Mouse (Mus musculus) naive thymus-derived CD4-positive, alpha-beta T cell, adult 5 months (primary cell): ENCODE measurements around the gene Olfr1388. TPM values are rescaled to one million over a fixed set of nuclear protein-coding genes. Genes with fewer than 3 reads are reported as not detected.

Source experiments
- polyA plus RNA-seq: library from polyadenylated mRNA; unstranded; fragments of 100-300 nt; shearing (Covaris generic); gene quantifications from one replicate; pipeline ENCODE4 v1.2.1, GENCODE M21; 2017

Gene Olfr1388
- polyA plus RNA-seq, result 0.15 TPM

DNA sequence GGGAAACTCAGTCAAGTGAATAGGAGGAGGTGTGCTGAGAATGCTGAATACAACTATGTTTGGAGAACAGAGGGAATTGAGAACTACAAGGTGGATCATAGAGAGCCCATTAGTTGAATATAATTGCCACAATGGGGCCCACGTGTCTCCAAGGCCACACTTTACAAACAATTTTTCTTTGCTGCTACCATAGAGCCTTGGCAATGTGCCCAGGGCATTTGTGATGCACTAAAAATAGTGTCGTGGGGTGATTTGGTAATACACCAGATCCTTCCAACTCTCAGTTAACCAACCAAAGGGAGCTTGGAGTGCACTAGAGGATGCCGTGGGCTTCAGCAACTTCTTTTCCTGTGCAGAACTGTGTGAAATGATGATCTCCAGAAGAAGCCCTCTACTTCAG lies at the start of gene Olfr1388:
Gene Olfr1388 (plus strand): TSS at position 214 of the 400 bp plus-strand sequence.

GRCm38 (mm10) chr11:49422767-49423166 lies 13.7 kb upstream of the Olfr1388 start, which contains the start of gene Olfr1389:
Olfr1389 (plus strand) TSS chr11:49423067.

DNA sequence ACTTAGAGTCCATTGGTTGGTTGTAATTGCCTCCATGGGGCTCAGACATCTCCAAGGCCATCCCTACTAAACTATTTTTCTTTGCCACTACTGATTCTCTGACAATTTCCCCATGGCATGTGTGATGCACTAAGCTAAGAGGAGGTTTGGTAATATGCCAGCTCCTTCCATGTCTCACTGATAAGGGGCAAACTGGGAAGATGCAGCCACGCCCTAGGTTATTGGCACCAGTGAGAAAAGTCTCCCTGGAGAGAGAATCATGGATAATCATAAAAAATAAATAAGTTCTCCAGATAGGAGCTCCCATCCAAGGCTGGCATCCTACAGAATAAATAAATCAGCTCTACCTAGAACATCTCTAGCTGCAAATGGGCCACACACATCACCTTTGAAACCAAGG lies 18.6 kb downstream of the Olfr1388 start, which contains the start of gene Olfr1387:
Gene Olfr1387 (plus strand): TSS at position 301 of the 400 bp plus-strand sequence.

GRCm38 (mm10) chr11:49464746-49465145 lies 28.3 kb downstream of the Olfr1388 start, which contains the start of gene Olfr1386:
Olfr1386 (plus strand) TSS chr11:49465046.

GRCm38 (mm10) chr11:49488770-49489169 lies 52.3 kb downstream of the Olfr1388 start, which contains the start of gene Olfr1385:
Olfr1385 (plus strand) TSS chr11:49489070.

Other genes with a start within 250 kb of the Olfr1388 start
- gene Btnl9, start 249.5 kb upstream of the Olfr1388 start, polyA plus RNA-seq, result not detected
- gene Zfp62, start 233.3 kb upstream of the Olfr1388 start, polyA plus RNA-seq, result 57.7 TPM
- 28.7 TPM for gene Mgat1, start 192.4 kb upstream of the Olfr1388 start, polyA plus RNA-seq
- not detected for gene Olfr1393, start 158.3 kb upstream of the Olfr1388 start, polyA plus RNA-seq
- not detected for gene Olfr1392, start 151.3 kb upstream of the Olfr1388 start, polyA plus RNA-seq
- gene Olfr10, start 131.9 kb upstream of the Olfr1388 start, polyA plus RNA-seq, result not detected
- gene Olfr1391, start 113.9 kb upstream of the Olfr1388 start, polyA plus RNA-seq, result not detected
- not detected for gene Olfr1390, start 101.4 kb upstream of the Olfr1388 start, polyA plus RNA-seq
- not detected for gene Olfr1389, start 13.6 kb upstream of the Olfr1388 start, polyA plus RNA-seq
- gene Olfr1387, start 18.7 kb downstream of the Olfr1388 start, polyA plus RNA-seq, result not detected
- not detected for gene Olfr1386, start 28.4 kb downstream of the Olfr1388 start, polyA plus RNA-seq
- 0.20 TPM for gene Olfr1385, start 52.4 kb downstream of the Olfr1388 start, polyA plus RNA-seq
- not detected for gene Olfr1384, start 70.1 kb downstream of the Olfr1388 start, polyA plus RNA-seq
- not detected for gene Olfr1383, start 83.0 kb downstream of the Olfr1388 start, polyA plus RNA-seq
- gene Olfr1382, start 91.6 kb downstream of the Olfr1388 start, polyA plus RNA-seq, result not detected
- gene Olfr1381, start 106.8 kb downstream of the Olfr1388 start, polyA plus RNA-seq, result not detected
- gene Olfr1380, start 120.3 kb downstream of the Olfr1388 start, polyA plus RNA-seq, result not detected
- gene Flt4, start 172.6 kb downstream of the Olfr1388 start, polyA plus RNA-seq, result not detected
- gene Scgb3a1, start 227.0 kb downstream of the Olfr1388 start, polyA plus RNA-seq, result 0.61 TPM